In the genomic region with DNA sequence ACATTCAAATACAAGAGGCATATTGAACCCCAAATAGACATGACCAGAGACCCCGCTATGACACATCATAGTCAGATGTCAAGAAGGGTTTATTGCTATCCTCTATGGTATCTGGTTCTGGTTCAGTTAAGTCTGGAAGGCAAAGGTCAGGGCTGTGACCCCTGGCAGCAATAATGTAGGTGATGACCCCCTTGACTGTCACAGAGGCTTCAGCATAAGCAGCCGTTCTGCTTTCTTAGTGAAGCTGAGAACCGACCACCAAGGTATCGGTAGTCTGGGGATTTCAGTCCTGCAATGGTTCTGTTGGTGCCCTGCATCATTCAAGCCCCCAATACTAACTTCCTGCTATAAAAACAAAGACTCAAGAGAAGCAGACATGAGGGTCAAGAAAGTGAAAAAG, we compare ENCODE assay signal across 24 mouse cellular contexts. TPM values are rescaled to one million over a fixed set of nuclear protein-coding genes. Genes with fewer than 3 reads are reported as not detected.
"Had no signal": no experiment of that assay in that cellular context is flagged by ENCODE, and none has a peak within 500 bp of the region (broad histone marks: within the 10 kb centered on the region; RNA-seq: fewer than 3 reads in every experiment).

No protein-coding gene starts in this region.

- H3K4me2 ChIP-seq: kidney, embryonic 15.5 days; liver, embryonic 13.5 days; midbrain, embryonic 12.5 days; midbrain, embryonic 15.5 days; neural tube, embryonic 13.5 days; stomach, embryonic 15.5 days had no signal

- H3K4me3 ChIP-seq: kidney, embryonic 15.5 days; left cerebral cortex, adult 2 months; liver, embryonic 13.5 days; midbrain, embryonic 12.5 days; midbrain, embryonic 15.5 days; myocyte; neural tube, embryonic 13.5 days; stomach, embryonic 15.5 days had no signal

- H3K4me1 ChIP-seq: kidney, embryonic 15.5 days; liver, embryonic 13.5 days; midbrain, embryonic 12.5 days; midbrain, embryonic 15.5 days; neural tube, embryonic 13.5 days; stomach, embryonic 15.5 days had no signal

- DNase-seq: kidney, postnatal 10 days; kidney, postnatal 36 days; layer of hippocampus, postnatal 36 days; liver, embryonic 13.5 days; lung, adult 2 months; lung, postnatal 14 days; lung, postnatal 4 days; retina, postnatal 1 day; right cerebral cortex, postnatal 25 days; spleen, adult 18-20 months; thymus, postnatal 25 days had no signal

- H3K9me3 ChIP-seq: kidney, embryonic 15.5 days; liver, embryonic 13.5 days; midbrain, embryonic 12.5 days; midbrain, embryonic 15.5 days; neural tube, embryonic 13.5 days; stomach, embryonic 15.5 days had no signal

- ATAC-seq: midbrain, embryonic 15.5 days had no signal

- H3K9ac ChIP-seq: kidney, embryonic 15.5 days; liver, embryonic 13.5 days; midbrain, embryonic 12.5 days; midbrain, embryonic 15.5 days; neural tube, embryonic 13.5 days; stomach, embryonic 15.5 days had no signal

- H3K27ac ChIP-seq: kidney, embryonic 15.5 days; left cerebral cortex, adult 2 months; liver, embryonic 13.5 days; midbrain, embryonic 12.5 days; midbrain, embryonic 15.5 days; neural tube, embryonic 13.5 days; stomach, embryonic 15.5 days had no signal

- H3K27me3 ChIP-seq: kidney, embryonic 15.5 days; liver, embryonic 13.5 days; midbrain, embryonic 12.5 days; midbrain, embryonic 15.5 days; neural tube, embryonic 13.5 days; stomach, embryonic 15.5 days had no signal

RNA-seq across cellular contexts. Expression of a gene that starts 28.1 kb away (rescaled TPM):
- polyA plus RNA-seq: limb, embryonic 11.5 days; limb, embryonic 14.5 days; liver, adult 2 months; liver, embryonic 13.5 days; liver, embryonic 16.5 days; lung, adult 2 months; lung, embryonic 16.5 days; myocyte; thymus, postnatal 0 days had no signal
